Mouse (Mus musculus) splenic B cell, adult 2 months (primary cell): ENCODE measurements around the gene Rgl3.

Source experiments
- DNase-seq: peaks from one replicate; pipeline ENCODE4 v3.0.0-alpha.2; 2011; ENCODE audit warnings: low read depth, low spot score
- H3K27me3 ChIP-seq: 2 replicates; pipeline ENCODE4 v1.6.1; 2012; ENCODE audit warnings: mild to moderate bottlenecking, low read length, moderate library complexity, mixed read lengths; ENCODE audit not compliant: control insufficient read depth, poor library complexity, insufficient read depth, severe bottlenecking
- H3K36me3 ChIP-seq: 2 replicates; pipeline ENCODE4 v1.6.1; 2012; ENCODE audit warnings: mild to moderate bottlenecking, low read length, moderate library complexity, mixed read lengths; ENCODE audit not compliant: control insufficient read depth, poor library complexity, insufficient read depth, severe bottlenecking

The Rgl3 gene

GRCm38 (mm10) chr9:21925506-21925905 lies 63.7 kb downstream of the Rgl3 start:
- DNase-seq = no peak
- Histone ChIP-seq H3K36me3 (no peaks in the 10 kb centered on the region), H3K27me3 (no peaks in the 10 kb centered on the region)

DNA sequence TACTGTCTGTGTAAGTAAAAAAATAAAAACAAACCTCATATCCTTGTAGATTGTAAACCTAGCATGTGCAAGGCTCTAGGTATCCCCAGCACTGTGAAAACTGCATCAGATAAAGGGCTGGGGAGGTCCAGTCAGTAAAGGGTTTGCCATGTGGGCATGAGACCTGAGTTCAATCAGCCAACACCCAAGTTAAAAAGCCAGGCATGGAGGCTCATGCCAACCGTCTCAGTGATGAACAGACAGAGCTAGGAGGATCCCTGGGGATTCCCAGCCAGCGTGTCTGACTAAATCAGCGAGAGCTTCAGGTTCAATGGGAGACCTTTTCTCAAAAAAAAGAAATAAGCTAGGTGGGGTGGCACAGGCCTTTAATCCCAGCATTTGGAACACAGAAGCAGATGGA lies 64.2 kb downstream of the Rgl3 start:
- H3K27me3 ChIP-seq = no peaks in the 10 kb centered on the region
- H3K36me3 ChIP-seq = no peaks in the 10 kb centered on the region
- DNase-seq = no peak

GRCm38 (mm10) chr9:21924099-21924493 lies 65.2 kb downstream of the Rgl3 start:
- H3K27me3 ChIP-seq = no peaks in the 10 kb centered on the region
- no peak for DNase-seq
- no peaks in the 10 kb centered on the region for H3K36me3 ChIP-seq

- Histone ChIP-seq H3K36me3 (no peaks in the 10 kb centered on the region), H3K27me3 (no peaks in the 10 kb centered on the region)
- no peak for DNase-seq
These were observed 65.7 kb downstream of the Rgl3 start for GRCm38 (mm10) chr9:21923490-21924098.

DNA sequence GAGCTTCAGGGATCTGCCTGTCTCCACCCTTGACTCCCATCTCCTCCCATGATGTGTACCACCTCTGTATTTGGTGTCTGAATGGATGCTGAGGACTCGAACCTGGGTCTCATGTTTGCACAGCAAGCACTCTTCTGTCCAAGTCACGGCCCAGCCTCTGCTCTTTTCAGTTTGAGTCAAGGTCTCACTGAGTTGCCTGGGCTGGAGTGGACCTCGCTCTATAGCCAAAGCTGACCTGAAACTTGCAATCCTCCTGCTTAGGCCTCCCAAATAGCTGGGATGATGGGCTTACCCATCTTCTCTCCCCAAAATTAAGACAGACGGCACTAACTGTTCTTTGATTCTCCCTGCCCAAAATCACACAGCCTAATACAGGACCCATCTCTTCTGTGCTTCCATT lies 66.2 kb downstream of the Rgl3 start:
- DNase-seq = no peak
- no peaks in the 10 kb centered on the region for H3K27me3 ChIP-seq
- H3K36me3 ChIP-seq = no peaks in the 10 kb centered on the region
